Mouse (Mus musculus) stomach, postnatal 0 days (tissue): ENCODE data around the gene Trpm8.

Source experiments
- CTCF ChIP-seq: IDR thresholded peaks from 2 replicates; pipeline ENCODE4 v1.5.1; 2016; ENCODE audit warnings: antibody characterized with exemption, low read depth, mild to moderate bottlenecking, moderate library complexity
- EP300 ChIP-seq: optimal IDR thresholded peaks from 2 replicates; pipeline ENCODE3; 2016; ENCODE audit warnings: antibody characterized with exemption

GRCm38 (mm10) chr1:88290511-88290910, 13.1 kb downstream of the Trpm8 start:
- TF ChIP-seq EP300 (no peak), CTCF (no peak)
